ENCODE assay signal across 9 mouse cellular contexts in genomic region chr8:105283074-105283473, GRCm38 (mm10). TPM values are rescaled to one million over a fixed set of nuclear protein-coding genes. Genes with fewer than 3 reads are reported as not detected.
DNase-seq lines count a peak whose midpoint lies in the region; ATAC-seq and TF ChIP-seq lines count a peak whose summit lies in the region.
"Had no signal": no experiment of that assay in that cellular context is flagged by ENCODE, and none has a peak within 500 bp of the region (broad histone marks: within the 10 kb centered on the region; RNA-seq: fewer than 3 reads in every experiment).

No protein-coding gene starts in this region.

- H3K4me1 ChIP-seq in heart, postnatal 0 days (ENCODE audit: control insufficient read depth, insufficient read depth), result peaks cover 6% of the 10 kb centered on the region
- peaks cover 31% of the 10 kb centered on the region for H3K4me1 ChIP-seq in liver, embryonic 13.5 days (replicated peaks)
- peaks cover 13% of the 10 kb centered on the region; the same call in 1 of the 2 replicates for H3K4me1 ChIP-seq in small intestine, adult 2 months (ENCODE audit: control insufficient read depth, insufficient read depth, insufficient read length, low read length)

- intact Hi-C loops in left cerebral cortex, postnatal 25 days (cut with DNase I), result no loop called here

- no peaks in the 10 kb centered on the region for H3K9me3 ChIP-seq in heart, postnatal 0 days (replicated peaks; ENCODE audit: control insufficient read depth, low read length)
- H3K9me3 ChIP-seq in liver, embryonic 13.5 days (replicated peaks), result no peaks in the 10 kb centered on the region
- H3K9me3 ChIP-seq: embryonic facial prominence, embryonic 12.5 days had no signal

- H3K36me3 ChIP-seq in heart, postnatal 0 days (replicated peaks; ENCODE audit: control insufficient read depth, insufficient read depth, low read length), result no peaks in the 10 kb centered on the region
- H3K36me3 ChIP-seq in liver, embryonic 13.5 days, result 0 out of 2 replicates have a peak, but pooled peaks cover 4% of the 10 kb centered on the region
- no peaks in the 10 kb centered on the region for H3K36me3 ChIP-seq in small intestine, adult 2 months (ENCODE audit: control insufficient read depth, insufficient read depth, low read length)

- no peak overlapping the region for H3K4me3 ChIP-seq in heart, postnatal 0 days (ENCODE audit: low read depth, low read length)
- peak overlapping the region; percentile 12; the same call in 1 of the 2 replicates for H3K4me3 ChIP-seq in liver, embryonic 13.5 days (replicated peaks)
- peak overlapping the region; percentile 17; the same call in 1 of the 2 replicates for H3K4me3 ChIP-seq in small intestine, adult 2 months (ENCODE audit: low read depth, low read length)
- H3K4me3 ChIP-seq: embryonic facial prominence, embryonic 12.5 days had no signal

- no peak for TF ChIP-seq EP300 in heart, postnatal 0 days (IDR thresholded peaks at IDR 0.05; ENCODE audit: low read depth)

- peak; percentile 59; the same call in 1 of the 2 replicates for ATAC-seq in heart, postnatal 0 days (ENCODE audit: insufficient read depth, low read depth)
- peak; percentile 64 for ATAC-seq in liver, embryonic 13.5 days (ENCODE audit: low read depth)

- peak; percentile 76 for TF ChIP-seq CTCF in heart, postnatal 0 days (IDR thresholded peaks at IDR 0.05; ENCODE audit: low read depth)
- peak; percentile 73 for TF ChIP-seq CTCF in small intestine, adult 2 months (IDR thresholded peaks at IDR 0.05; ENCODE audit: extremely low read depth, insufficient read length, insufficient replicate concordance, low read depth, low read length)

- no peak overlapping the region for H3K27ac ChIP-seq in heart, postnatal 0 days (ENCODE audit: low read depth)
- H3K27ac ChIP-seq in liver, embryonic 13.5 days, result no peak overlapping the region
- H3K27ac ChIP-seq in small intestine, adult 2 months (ENCODE audit: insufficient read depth, low read depth, low read length), result no peak overlapping the region
- H3K27ac ChIP-seq: embryonic facial prominence, embryonic 12.5 days had no signal

- 0 out of 2 replicates have a peak overlapping the region, but pooled peaks have one; percentile 17 for H3K4me2 ChIP-seq in heart, postnatal 0 days (ENCODE audit: low read depth, low read length)
- H3K4me2 ChIP-seq in liver, embryonic 13.5 days, result peak overlapping the region; percentile 45
- H3K4me2 ChIP-seq: embryonic facial prominence, embryonic 12.5 days had no signal

- 25% methylated on average over 23 of the region's 23 CpGs for WGBS in heart, postnatal 0 days
- WGBS in liver, embryonic 13.5 days (ENCODE audit: insufficient replicate concordance), result 32% methylated on average over 22 of the region's 23 CpGs
- WGBS in small intestine, adult 2 months, result 37% methylated on average over 23 of the region's 23 CpGs

- peaks cover 16% of the 10 kb centered on the region; the same call in 1 of the 2 replicates for H3K27me3 ChIP-seq in heart, postnatal 0 days (ENCODE audit: control insufficient read depth, insufficient read depth, low read length)
- H3K27me3 ChIP-seq in liver, embryonic 13.5 days, result peaks cover 78% of the 10 kb centered on the region
- H3K27me3 ChIP-seq in small intestine, adult 2 months (ENCODE audit: control insufficient read depth, insufficient read depth, low read length), result no peaks in the 10 kb centered on the region

- no peak for TF ChIP-seq POLR2A in small intestine, adult 2 months (IDR thresholded peaks at IDR 0.05; ENCODE audit: low read depth, low read length)

- no peak overlapping the region for H3K9ac ChIP-seq in heart, postnatal 0 days (replicated peaks; ENCODE audit: low read depth, low read length)
- H3K9ac ChIP-seq in liver, embryonic 13.5 days, result no peak overlapping the region
- H3K9ac ChIP-seq: embryonic facial prominence, embryonic 12.5 days had no signal

- DNase-seq in kidney, adult 11 months, result peak; percentile 30
- DNase-seq in kidney, adult 9 months, result no peak
- DNase-seq in ES-CJ7 (ENCODE audit: low read depth, low spot score), result peak; percentile 91
- peak; percentile 67 to 83 for DNase-seq in cerebellum, postnatal 25 days
- no peak for DNase-seq in heart, postnatal 0 days (ENCODE audit: low spot score)
- peak; percentile 53 for DNase-seq in liver, embryonic 13.5 days
- DNase-seq in left cerebral cortex, postnatal 25 days (ENCODE audit: low spot score in 2 of 2), result no peak

RNA-seq across cellular contexts. Expression of gene 4931428F04Rik, which starts 6.6 kb away (rescaled TPM):
- total RNA-seq in heart, postnatal 0 days (2014; rRNA removed; ENCODE audit: low replicate concordance), result 0.43 and 3.5 TPM in 2 replicates
- polyA plus RNA-seq in heart, postnatal 0 days (2015; fragmentation: Nextera tagmentation; extraction: Ambion mirVana), result 3.3 and 3.5 TPM in 2 replicates
- 0.60 and 1.1 TPM in 2 replicates for polyA plus RNA-seq in liver, embryonic 13.5 days (2015; fragmentation: Nextera tagmentation; extraction: Ambion mirVana)
- 1.6 and 2.6 TPM in 2 replicates for polyA plus RNA-seq in small intestine, adult 2 months (2012; rRNA removed)
- 10 to 100 TPM; 25.4 to 29.1 TPM for total RNA-seq in left cerebral cortex, postnatal 25 days (2021)

RNA-seq across cellular contexts. Expression of gene Nol3, which starts 7.1 kb away (rescaled TPM):
- 6.8 and 13.2 TPM in 2 replicates for total RNA-seq in heart, postnatal 0 days (2014; rRNA removed; ENCODE audit: low replicate concordance)
- 9.8 and 10.0 TPM in 2 replicates for polyA plus RNA-seq in heart, postnatal 0 days (2015; fragmentation: Nextera tagmentation; extraction: Ambion mirVana)
- 0.10 and 0.14 TPM in 2 replicates for polyA plus RNA-seq in liver, embryonic 13.5 days (2015; fragmentation: Nextera tagmentation; extraction: Ambion mirVana)
- polyA plus RNA-seq in small intestine, adult 2 months (2012; rRNA removed), result 0.52 and 1.1 TPM in 2 replicates
- 1 to 10 TPM; 7.7 TPM for total RNA-seq in left cerebral cortex, postnatal 25 days (2021)

RNA-seq across cellular contexts. Expression of gene Exoc3l, which starts 12.8 kb away (rescaled TPM):
- 6.1 and 10.6 TPM in 2 replicates for total RNA-seq in heart, postnatal 0 days (2014; rRNA removed; ENCODE audit: low replicate concordance)
- polyA plus RNA-seq in heart, postnatal 0 days (2015; fragmentation: Nextera tagmentation; extraction: Ambion mirVana), result 9.5 and 9.9 TPM in 2 replicates
- 6.2 and 6.7 TPM in 2 replicates for polyA plus RNA-seq in liver, embryonic 13.5 days (2015; fragmentation: Nextera tagmentation; extraction: Ambion mirVana)
- polyA plus RNA-seq in small intestine, adult 2 months (2012; rRNA removed), result 2.1 and 3.1 TPM in 2 replicates
- 1 to 10 TPM; 1.4 to 1.8 TPM for total RNA-seq in left cerebral cortex, postnatal 25 days (2021)

RNA-seq across cellular contexts. Expression of gene Hsf4, which starts 13.5 kb away (rescaled TPM):
- total RNA-seq in heart, postnatal 0 days (2014; rRNA removed; ENCODE audit: low replicate concordance), result 2.1 TPM in 1 of 2 replicates, not detected in the other
- polyA plus RNA-seq in heart, postnatal 0 days (2015; fragmentation: Nextera tagmentation; extraction: Ambion mirVana), result 0.34 and 0.43 TPM in 2 replicates
- polyA plus RNA-seq in liver, embryonic 13.5 days (2015; fragmentation: Nextera tagmentation; extraction: Ambion mirVana), result 0.10 TPM in 1 of 2 replicates, not detected in the other
- polyA plus RNA-seq in small intestine, adult 2 months (2012; rRNA removed), result 1.2 and 1.3 TPM in 2 replicates
- total RNA-seq in left cerebral cortex, postnatal 25 days (2021), result 1 to 10 TPM; 6.9 to 7.9 TPM

RNA-seq across cellular contexts. Expression of gene E2f4, which starts 14.4 kb away (rescaled TPM):
- 19.2 and 27.9 TPM in 2 replicates for total RNA-seq in heart, postnatal 0 days (2014; rRNA removed; ENCODE audit: low replicate concordance)
- polyA plus RNA-seq in heart, postnatal 0 days (2015; fragmentation: Nextera tagmentation; extraction: Ambion mirVana), result 21.8 and 22.6 TPM in 2 replicates
- polyA plus RNA-seq in liver, embryonic 13.5 days (2015; fragmentation: Nextera tagmentation; extraction: Ambion mirVana), result 187 and 232 TPM in 2 replicates
- 81.4 and 152 TPM in 2 replicates for polyA plus RNA-seq in small intestine, adult 2 months (2012; rRNA removed)
- 10 to 100 TPM; 32.9 to 35.1 TPM for total RNA-seq in left cerebral cortex, postnatal 25 days (2021)

Comparison
In these comparisons a context has a peak if more than half of its experiments do, and no peak if none do; other contexts are left out.
1. DNase-seq: peak in kidney, adult 11 months (single experiment), ES-CJ7 (single experiment), cerebellum, postnatal 25 days (2 of 2) and liver, embryonic 13.5 days (single experiment); none in kidney, adult 9 months (single experiment), heart, postnatal 0 days (single experiment) and left cerebral cortex, postnatal 25 days (0 of 2).